Mouse (Mus musculus) v-Abl transformed pro-B cells (cell line): Measurements from ENCODE around the gene Olfr645.

Experiments used
- in situ Hi-C, 2 experiments: fragments of 400-800 bp; cut with MboI; formaldehyde crosslinking; loops; one replicate each; pipeline ENCODE4 v1.15.1; 2025; ENCODE audit not compliant: unreplicated experiment in 2 of 2

Gene Olfr645

DNA sequence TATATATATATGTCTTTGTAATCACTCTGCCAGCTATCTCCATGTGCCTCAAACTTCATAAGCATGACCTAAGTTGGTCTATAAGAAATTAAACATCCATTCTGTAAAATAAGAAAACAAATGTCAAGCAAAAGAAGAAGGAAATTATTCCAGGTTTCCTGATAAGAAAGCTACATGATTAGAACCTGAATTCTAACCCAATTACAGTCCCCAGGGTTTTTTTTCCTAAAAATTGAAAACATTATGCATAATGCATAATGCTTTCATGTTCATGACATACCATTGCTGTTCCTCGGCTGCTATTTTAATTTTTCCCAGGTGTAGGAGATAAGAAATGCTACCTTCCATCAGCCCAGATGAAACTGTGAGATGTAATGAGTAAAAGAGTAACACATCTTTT is at the start of gene Olfr645:
Gene Olfr645 (minus strand): TSS at position 101 of the 400 bp plus-strand sequence.
- in situ Hi-C loops = no loop called here

DNA sequence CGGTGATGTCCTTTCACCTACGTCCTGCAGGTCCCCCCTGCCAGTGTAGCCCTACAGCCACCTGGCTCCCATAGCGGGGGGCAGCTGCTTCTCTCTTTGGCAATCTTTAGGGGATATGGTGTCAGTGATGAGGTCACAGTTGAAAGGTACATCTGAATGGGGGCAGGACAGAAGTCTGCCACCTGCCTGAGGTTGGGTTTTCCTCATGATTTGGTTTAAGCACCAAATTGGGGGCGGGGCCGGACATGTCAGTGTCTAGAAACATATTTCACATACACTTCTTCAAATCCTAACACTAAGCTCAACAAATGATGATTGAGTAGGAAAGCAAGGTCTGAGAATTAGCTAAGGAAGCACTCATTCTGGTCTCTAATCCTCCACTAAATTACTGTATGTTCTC is 44.5 kb upstream of the Olfr645 start, which contains the start of gene Ubqln5:
Gene Ubqln5 (minus strand): TSS at position 101 of the 400 bp plus-strand sequence.
- in situ Hi-C loops = no loop called here

DNA sequence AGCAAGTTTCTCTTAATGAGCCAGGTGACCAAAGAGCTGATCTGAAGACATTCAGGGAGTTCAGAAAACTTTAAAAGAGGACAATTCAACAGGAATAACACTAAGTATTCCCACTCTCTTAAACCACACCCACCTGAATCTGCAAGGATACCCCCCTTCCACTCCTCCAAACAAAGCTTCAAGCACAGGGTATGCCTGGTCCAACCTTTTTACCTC is 19.4 kb upstream of the Olfr645 start, which contains the start of gene Olfr646:
Gene Olfr646 (plus strand): TSS at position 117 of the 216 bp plus-strand sequence.
- in situ Hi-C loops = no loop called here

DNA sequence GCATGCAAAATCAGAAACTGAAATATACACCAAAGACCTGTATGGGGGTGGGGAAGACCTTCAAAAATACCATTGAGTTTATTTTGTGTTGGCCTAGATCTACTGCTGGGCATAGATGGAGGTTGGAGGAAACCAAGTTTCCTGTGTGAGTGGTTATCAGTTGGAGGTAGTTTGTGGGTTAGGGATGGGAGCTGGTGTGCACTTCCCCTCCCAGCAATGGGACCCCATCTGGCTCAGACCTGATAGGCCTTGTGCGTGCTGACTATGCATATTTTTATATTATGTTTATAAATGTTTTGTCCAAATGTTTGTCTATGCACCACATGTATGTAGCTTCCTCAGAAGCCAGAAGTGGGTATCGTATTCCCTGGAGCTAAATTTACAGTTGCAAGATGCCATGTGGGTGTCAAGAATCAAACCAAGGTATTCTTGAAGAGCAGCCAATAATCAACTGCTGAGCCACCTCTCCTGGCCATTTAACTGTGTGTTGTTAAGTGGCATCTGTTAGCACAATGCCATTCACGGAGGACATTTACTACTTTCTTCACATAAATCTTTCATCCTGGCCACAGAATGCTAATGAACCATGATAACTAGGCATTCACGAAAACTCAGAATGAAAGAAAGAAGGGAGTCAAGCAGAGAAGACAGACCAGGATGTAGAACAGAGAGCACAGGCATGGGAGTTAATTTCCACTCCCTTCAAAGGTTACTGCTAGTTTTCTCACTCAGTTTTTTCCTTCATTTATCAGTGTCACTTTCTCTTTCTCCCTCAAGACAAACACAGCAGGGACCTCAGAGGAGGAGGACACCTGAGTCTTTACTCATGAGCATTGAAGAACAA is 18.9 kb upstream of the Olfr645 start:
- in situ Hi-C loops = no loop called here

DNA sequence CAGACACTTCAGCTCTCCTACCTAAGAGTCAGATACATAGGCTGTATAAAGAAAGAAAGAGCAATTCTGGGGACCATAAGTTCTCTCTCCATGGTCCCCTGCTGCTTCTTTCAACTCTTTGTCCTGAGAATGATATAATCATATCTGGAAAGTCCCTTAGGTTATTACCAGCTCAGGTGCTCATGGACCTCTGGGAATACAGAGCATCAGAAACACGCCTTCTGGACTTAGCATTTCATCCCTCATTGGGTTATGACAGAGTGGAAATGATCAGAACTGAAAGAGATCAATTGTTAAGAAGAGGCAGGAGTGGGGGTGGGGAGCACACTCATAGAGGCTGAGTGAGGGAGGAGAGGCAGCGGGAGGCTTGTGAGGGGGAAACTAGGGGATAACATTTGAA is 13.5 kb downstream of the Olfr645 start, which contains the start of gene Olfr644:
Gene Olfr644 (minus strand): TSS at position 101 of the 400 bp plus-strand sequence.
- in situ Hi-C loops = no loop called here

DNA sequence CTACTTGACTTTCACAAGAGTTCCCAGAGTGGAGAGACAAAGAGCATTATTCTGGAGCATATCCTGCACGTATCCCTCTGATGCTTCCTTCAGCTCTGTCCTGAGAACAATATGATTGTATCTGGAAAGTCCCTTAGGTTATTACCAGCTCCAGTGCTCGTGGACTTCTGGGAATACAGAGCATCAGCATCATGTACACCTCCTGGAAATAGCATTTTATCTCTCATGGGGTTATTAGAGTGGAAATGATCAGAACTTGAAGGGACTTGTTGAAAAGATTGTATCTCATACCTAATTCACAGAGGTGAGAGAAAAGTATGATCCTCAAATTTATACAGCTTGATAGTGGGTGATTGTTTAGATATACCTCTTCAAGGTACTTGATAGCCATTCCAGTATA is 23.9 kb downstream of the Olfr645 start, which contains the start of gene 4930516K23Rik:
Gene 4930516K23Rik (minus strand): TSS at position 101 of the 400 bp plus-strand sequence.
- in situ Hi-C loops = no loop called here

DNA sequence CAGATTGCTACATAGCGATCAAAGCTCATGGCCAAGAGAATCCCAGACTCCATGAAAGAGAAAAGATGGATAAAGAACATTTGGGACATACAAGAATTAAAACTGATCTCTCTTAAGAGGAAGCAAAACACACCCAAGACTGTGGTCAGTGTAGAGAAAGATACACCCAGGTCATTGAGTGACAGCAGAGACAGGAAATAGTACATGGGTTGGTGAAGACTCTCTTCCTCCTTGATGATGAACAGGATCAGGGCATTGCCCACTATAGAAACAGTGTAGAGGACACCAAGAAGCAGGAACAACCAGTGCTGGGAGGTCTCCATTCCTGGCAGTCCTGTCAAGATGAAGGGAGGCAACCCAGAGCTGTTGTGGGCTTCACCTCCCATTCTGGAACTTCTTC is 26.1 kb downstream of the Olfr645 start:
- in situ Hi-C loops = no loop called here

DNA sequence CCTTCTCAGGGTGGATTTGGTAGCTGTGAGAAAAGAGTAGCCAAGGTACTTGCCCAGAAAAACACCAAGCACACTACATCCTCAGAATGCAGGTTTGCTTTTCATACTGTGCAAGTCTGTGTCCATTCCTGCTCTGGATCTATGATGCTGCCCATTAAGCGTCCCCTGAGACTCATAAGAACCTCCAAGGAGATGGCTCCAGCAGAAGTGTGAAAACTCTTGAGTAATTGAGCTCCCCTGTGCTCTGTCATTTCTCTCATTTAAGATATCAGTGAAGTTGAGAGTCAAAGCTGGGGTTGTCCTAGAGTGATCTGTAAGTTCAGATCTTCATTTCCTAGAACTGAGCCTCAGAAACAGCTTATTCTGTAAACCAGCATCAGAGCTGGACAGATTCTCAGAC is 32.7 kb downstream of the Olfr645 start, which contains the start of gene Olfr642:
Gene Olfr642 (minus strand): TSS at position 101 of the 400 bp plus-strand sequence.
- in situ Hi-C loops = no loop called here

DNA sequence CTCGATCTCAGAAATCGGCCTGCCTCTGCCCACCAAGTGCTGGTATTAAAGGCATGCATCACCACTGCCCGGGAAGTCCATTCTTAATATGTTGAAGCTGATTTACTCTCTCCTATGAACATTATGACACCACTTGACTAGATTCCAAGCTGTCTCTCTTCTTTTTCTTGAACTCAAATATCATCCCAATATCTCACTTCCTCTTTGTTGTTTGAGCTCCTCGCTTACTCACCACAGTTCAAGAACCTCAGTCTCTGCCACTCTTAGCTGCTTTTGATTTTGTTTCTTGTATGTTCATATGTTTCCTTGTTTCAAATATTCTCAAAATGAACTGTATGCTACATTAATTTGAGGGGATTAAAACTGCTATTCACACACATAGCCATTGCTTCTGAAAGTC is 34.5 kb downstream of the Olfr645 start:
- in situ Hi-C loops = no loop called here

DNA sequence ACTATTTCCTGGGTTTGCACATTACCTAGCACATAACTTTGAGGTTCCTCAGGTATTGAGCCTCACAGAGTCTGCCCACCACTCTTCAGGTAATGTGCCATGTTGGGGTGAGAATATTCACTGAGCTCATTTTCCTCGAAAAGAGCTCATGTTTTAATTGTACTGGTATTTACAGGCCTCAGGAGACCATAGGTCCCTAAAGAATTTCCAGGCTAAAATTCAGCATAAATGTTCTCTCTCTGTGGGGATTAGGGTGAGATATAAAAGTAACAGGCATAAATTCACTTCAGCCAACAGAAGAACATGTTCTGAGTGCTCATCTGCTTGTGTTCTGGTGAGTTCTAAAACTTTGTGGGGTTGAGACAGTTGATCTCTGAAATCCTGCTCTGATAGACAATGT is 50.1 kb downstream of the Olfr645 start, which contains the start of gene Olfr641:
Gene Olfr641 (plus strand): TSS at position 301 of the 400 bp plus-strand sequence.
- in situ Hi-C loops = no loop called here
